Mouse (Mus musculus) liver, adult 2 months (tissue): Measurements from ENCODE around the gene Auts2.

Experiments
- CTCF ChIP-seq: fragments of 200-500 bp; IDR thresholded peaks from 2 replicates; pipeline ENCODE4 v1.5.1; 2011; ENCODE audit warnings: low read depth, low read length, control low read depth
- POLR2A ChIP-seq: fragments of 200-500 bp; IDR thresholded peaks from 2 replicates; pipeline ENCODE4 v1.6.1; 2011; ENCODE audit warnings: low read length, control low read depth; ENCODE audit not compliant: insufficient read depth; ENCODE audit errors: extremely low read depth

- TF ChIP-seq CTCF (no peak), POLR2A (no peak)
Measured at GRCm38 (mm10) chr5:131944761-131945160, 598.4 kb downstream of the Auts2 start.
